Mouse (Mus musculus) thymus, adult 18-20 months (tissue): Measurements from ENCODE around the gene Cirbp.
"Not testable (repeated sequence)": the region's sequence is repeated elsewhere in the genome, so short reads cannot be mapped to it uniquely, and the experiment has no call there.

Experiments
- DNase-seq, 2 experiments: peaks; one replicate each; pipeline ENCODE4 v3.0.0; 2022; ENCODE audit warnings: mixed read lengths in 2 of 2

The Cirbp gene

GRCm38 (mm10) chr10:80180823-80181222 lies 15.0 kb downstream of the Cirbp start:
- DNase-seq, result no peak

- DNase-seq, result no peak
These were observed 16.8 kb downstream of the Cirbp start for GRCm38 (mm10) chr10:80182547-80182946.

GRCm38 (mm10) chr10:80186649-80187048 lies 20.9 kb downstream of the Cirbp start:
- DNase-seq, result no peak

GRCm38 (mm10) chr10:80187739-80188138 lies 22.0 kb downstream of the Cirbp start:
- DNase-seq, result no peak

- DNase-seq, result no peak
These were observed 22.8 kb downstream of the Cirbp start for GRCm38 (mm10) chr10:80188453-80189024.

GRCm38 (mm10) chr10:80189999-80190398 lies 24.2 kb downstream of the Cirbp start:
- no peak for DNase-seq

- DNase-seq, result no peak
These were observed 24.8 kb downstream of the Cirbp start for GRCm38 (mm10) chr10:80190491-80191051.

GRCm38 (mm10) chr10:80193976-80194375 lies 28.2 kb downstream of the Cirbp start:
- no peak for DNase-seq

- no peak for DNase-seq
These were observed 28.7 kb downstream of the Cirbp start for GRCm38 (mm10) chr10:80194441-80194840.

GRCm38 (mm10) chr10:80196167-80196566 lies 30.4 kb downstream of the Cirbp start:
- DNase-seq, result no peak

GRCm38 (mm10) chr10:80196778-80197581 lies 31.2 kb downstream of the Cirbp start:
- DNase-seq, result no peak

- peak; percentile 45 to 58 for DNase-seq
These were observed 33.7 kb downstream of the Cirbp start for GRCm38 (mm10) chr10:80199440-80200008.

- DNase-seq, result no peak
These were observed 34.7 kb downstream of the Cirbp start for GRCm38 (mm10) chr10:80200485-80200884.

- no peak for DNase-seq
These were observed 38.3 kb downstream of the Cirbp start for GRCm38 (mm10) chr10:80204055-80204454.

GRCm38 (mm10) chr10:80207201-80207600 lies 41.4 kb downstream of the Cirbp start:
- no peak for DNase-seq

GRCm38 (mm10) chr10:80207676-80208075 lies 41.9 kb downstream of the Cirbp start:
- no peak for DNase-seq

GRCm38 (mm10) chr10:80208248-80208647 lies 42.5 kb downstream of the Cirbp start:
- DNase-seq, result no peak

GRCm38 (mm10) chr10:80208841-80209371 lies 43.1 kb downstream of the Cirbp start:
- no peak for DNase-seq

GRCm38 (mm10) chr10:80211547-80212103 lies 45.8 kb downstream of the Cirbp start:
- DNase-seq, result not testable (repeated sequence)

GRCm38 (mm10) chr10:80215048-80215772 lies 49.4 kb downstream of the Cirbp start:
- no peak for DNase-seq

GRCm38 (mm10) chr10:80220676-80221075 lies 54.9 kb downstream of the Cirbp start:
- DNase-seq, result no peak
